Mouse (Mus musculus): Measurements from ENCODE around the gene Cks1b. TPM values are rescaled to one million over a fixed set of nuclear protein-coding genes. Genes with fewer than 3 reads are reported as not detected.

Gene Cks1b
- total RNA-seq, 1 experiment = 190 TPM

DNA sequence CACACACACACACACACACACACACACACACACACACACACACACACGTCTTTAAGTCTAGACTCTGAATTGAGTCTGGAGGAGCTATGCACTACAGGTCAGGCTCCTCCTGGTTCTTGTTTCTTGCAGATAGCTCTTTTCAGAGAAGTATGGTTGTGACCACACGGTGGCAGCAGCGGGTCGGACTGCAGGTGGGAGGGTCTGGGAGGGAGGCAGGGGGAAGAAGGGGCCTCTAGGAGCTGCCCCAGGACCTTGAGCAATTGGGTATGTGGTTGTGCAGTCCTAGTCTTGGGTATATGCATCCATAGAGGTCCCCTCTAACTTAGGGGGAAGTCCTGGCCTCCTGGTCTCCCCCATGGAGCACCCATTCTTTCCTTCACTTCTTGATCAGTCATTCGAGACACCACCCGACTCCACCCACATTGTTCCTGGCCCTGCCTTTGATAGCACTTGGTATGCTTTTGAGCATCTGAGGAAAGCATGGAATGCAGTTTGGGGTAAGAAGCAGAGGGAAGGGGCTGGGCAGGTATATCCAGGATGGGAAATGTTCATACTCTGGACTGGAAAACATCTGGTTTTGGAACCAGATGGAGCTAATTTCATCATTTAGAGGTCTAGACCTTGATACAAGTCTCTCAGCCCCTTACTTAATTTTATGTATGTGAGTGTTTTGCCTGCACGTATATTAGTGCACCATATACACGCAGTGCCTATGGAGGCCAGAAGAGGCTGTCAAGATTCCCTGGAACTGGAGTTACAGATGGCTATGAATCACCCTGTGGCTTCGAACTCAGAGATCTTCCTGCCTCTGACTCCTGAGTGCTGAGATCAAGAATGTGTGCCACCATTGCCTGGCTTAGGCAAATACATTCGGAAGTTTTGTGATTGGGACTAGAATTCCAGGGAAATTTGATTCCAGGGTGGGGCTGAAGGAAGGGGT is 38.8 kb upstream of the Cks1b start:
- Histone ChIP-seq H3K4me1 (ENCODE audit: control insufficient read depth in 2 of 2, insufficient read depth in 2 of 2, low read length in 2 of 2, poor library complexity in 1 of 2) (peaks cover 2 to 12% of the 10 kb centered on the region in 2 experiments; a peak in 2 of 4 replicates), H3K9me3 (ENCODE audit: control insufficient read depth, insufficient read depth, low read depth, low read length) (no peaks in the 10 kb centered on the region), H3K27ac (ENCODE audit: insufficient read depth, low read depth, low read length, poor library complexity, severe bottlenecking) (no peak overlapping the region; the same call in 1 of the 2 replicates), H3K36me3 (ENCODE audit: control insufficient read depth, insufficient read depth, low read length, poor library complexity, severe bottlenecking) (no peaks in the 10 kb centered on the region), H3K4me3 (ENCODE audit: insufficient read depth in 1 of 2, low read depth in 1 of 2, low read length in 2 of 2, poor library complexity in 1 of 2, severe bottlenecking in 1 of 2) (no peak overlapping the region), H3K9ac (ENCODE audit: insufficient read depth, low read depth, low read length, poor library complexity, severe bottlenecking) (peak overlapping the region; percentile 40; the same call in 1 of the 2 replicates)
- DNase-seq (ENCODE audit: low read depth, low spot score) = peak; percentile 93
- TF ChIP-seq HCFC1 (IDR thresholded peaks at IDR 0.05; ENCODE audit: borderline replicate concordance, insufficient read depth, low read length) = no peak
- TF ChIP-seq MAFK (IDR thresholded peaks at IDR 0.05; ENCODE audit: insufficient read depth, low read depth, low read length) = no peak
- no peak for TF ChIP-seq CHD2 (IDR thresholded peaks at IDR 0.05; ENCODE audit: low read depth, low read length)
- no peak for TF ChIP-seq ZNF384 (IDR thresholded peaks at IDR 0.05; ENCODE audit: low read depth, low read length)
- no peak for TF ChIP-seq ZC3H11A (IDR thresholded peaks at IDR 0.05; ENCODE audit: borderline replicate concordance, low read depth, low read length)
- in situ Hi-C loops (cut with MboI; ENCODE audit: low sequenced_read_pairs in 2 of 2, unreplicated experiment in 2 of 2) = no loop called here

DNA sequence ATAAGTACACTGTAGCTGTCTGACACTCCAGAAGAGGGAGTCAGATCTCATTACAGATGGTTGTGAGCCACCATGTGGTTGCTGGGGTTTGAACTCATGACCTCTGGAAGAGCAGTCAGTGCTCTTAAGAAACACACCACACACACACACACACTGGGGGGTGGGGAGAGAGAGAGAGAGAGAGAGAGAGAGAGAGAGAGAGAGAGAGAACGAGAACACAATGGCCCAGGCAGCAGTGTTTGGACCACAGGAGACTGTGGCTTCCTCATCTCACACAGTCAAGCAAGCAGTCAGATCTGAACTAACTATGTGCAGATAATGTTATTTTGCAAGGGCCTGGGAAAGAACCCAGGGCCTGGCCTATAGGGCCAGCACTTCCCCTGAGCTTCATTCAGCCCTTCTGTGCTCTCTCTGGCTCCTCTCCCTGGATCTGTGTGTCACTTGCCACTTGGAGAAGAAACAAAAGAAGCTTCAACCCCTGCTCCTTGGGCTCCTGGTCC is 37.7 kb upstream of the Cks1b start:
- Histone ChIP-seq H3K4me1 (ENCODE audit: control insufficient read depth in 2 of 2, insufficient read depth in 2 of 2, low read length in 2 of 2, poor library complexity in 1 of 2) (peaks cover 2 to 14% of the 10 kb centered on the region in 2 experiments; a peak in 3 of 4 replicates), H3K9ac (ENCODE audit: insufficient read depth, low read depth, low read length, poor library complexity, severe bottlenecking) (no peak overlapping the region), H3K27ac (ENCODE audit: insufficient read depth, low read depth, low read length, poor library complexity, severe bottlenecking) (no peak overlapping the region), H3K4me3 (ENCODE audit: insufficient read depth in 1 of 2, low read depth in 1 of 2, low read length in 2 of 2, poor library complexity in 1 of 2, severe bottlenecking in 1 of 2) (no peak overlapping the region), H3K36me3 (ENCODE audit: control insufficient read depth, insufficient read depth, low read length, poor library complexity, severe bottlenecking) (no peaks in the 10 kb centered on the region), H3K9me3 (ENCODE audit: control insufficient read depth, insufficient read depth, low read depth, low read length) (no peaks in the 10 kb centered on the region)
- in situ Hi-C loops (cut with MboI; ENCODE audit: low sequenced_read_pairs in 2 of 2, unreplicated experiment in 2 of 2) = no loop called here
- TF ChIP-seq MAFK (IDR thresholded peaks at IDR 0.05; ENCODE audit: insufficient read depth, low read depth, low read length) (no peak), HCFC1 (IDR thresholded peaks at IDR 0.05; ENCODE audit: borderline replicate concordance, insufficient read depth, low read length) (no peak), CHD2 (IDR thresholded peaks at IDR 0.05; ENCODE audit: low read depth, low read length) (no peak), ZNF384 (IDR thresholded peaks at IDR 0.05; ENCODE audit: low read depth, low read length) (no peak), ZC3H11A (IDR thresholded peaks at IDR 0.05; ENCODE audit: borderline replicate concordance, low read depth, low read length) (no peak)
- DNase-seq (ENCODE audit: low read depth, low spot score) = no peak

DNA sequence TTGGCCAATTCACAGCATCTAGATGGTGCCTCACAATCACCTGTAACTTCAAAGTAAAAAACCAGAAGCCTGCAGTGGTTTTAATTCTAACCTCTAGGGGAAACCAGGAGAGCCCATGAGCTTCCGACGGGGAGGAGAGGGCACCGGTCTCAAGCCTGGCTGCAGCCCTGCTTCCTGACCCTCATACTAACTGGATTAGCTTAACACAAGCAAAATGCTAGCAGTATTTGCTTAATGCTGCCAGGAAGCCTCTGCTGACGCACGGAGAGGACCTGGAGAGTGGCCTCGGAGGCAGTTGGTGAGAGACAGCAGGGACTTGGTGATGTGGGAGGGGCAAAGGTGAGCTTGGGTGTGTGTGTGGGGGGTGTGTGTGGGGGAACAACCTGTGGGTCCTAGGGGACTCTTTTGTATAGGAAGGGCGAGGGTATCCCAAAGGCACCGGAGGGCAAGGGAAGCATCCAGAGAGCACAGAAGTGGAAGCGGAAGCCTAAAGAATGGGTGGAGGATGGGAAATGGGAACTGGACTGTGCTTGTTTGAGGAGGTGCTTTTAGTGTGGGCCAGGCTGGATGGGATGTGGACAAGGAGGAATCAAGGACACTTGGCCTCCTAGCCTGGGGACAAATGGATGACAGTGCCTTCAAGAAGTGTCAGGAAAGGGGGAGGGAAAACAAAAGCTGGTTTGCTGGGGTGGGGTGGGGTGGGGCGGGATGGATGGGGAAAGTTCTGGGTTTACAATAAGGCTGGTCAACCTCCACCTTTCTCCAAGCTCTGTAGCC is 36.4 kb upstream of the Cks1b start, which contains the start of gene Pmvk:
Gene Pmvk, plus strand, starts transcription at position 141 of the 777 bp plus-strand sequence.
- Histone ChIP-seq H3K9me3 (ENCODE audit: control insufficient read depth, insufficient read depth, low read depth, low read length) (no peaks in the 10 kb centered on the region), H3K36me3 (ENCODE audit: control insufficient read depth, insufficient read depth, low read length, poor library complexity, severe bottlenecking) (no peaks in the 10 kb centered on the region), H3K4me3 (ENCODE audit: insufficient read depth in 1 of 2, low read depth in 1 of 2, low read length in 2 of 2, poor library complexity in 1 of 2, severe bottlenecking in 1 of 2) (no peak within 1 kb of the TSS), H3K27ac (ENCODE audit: insufficient read depth, low read depth, low read length, poor library complexity, severe bottlenecking) (no peak within 1 kb of the TSS; the same call in 1 of the 2 replicates), H3K9ac (ENCODE audit: insufficient read depth, low read depth, low read length, poor library complexity, severe bottlenecking) (no peak within 1 kb of the TSS), H3K4me1 (ENCODE audit: control insufficient read depth in 2 of 2, insufficient read depth in 2 of 2, low read length in 2 of 2, poor library complexity in 1 of 2) (peaks cover 2 to 14% of the 10 kb centered on the region in 2 experiments; a peak in 3 of 4 replicates)
- in situ Hi-C loops (cut with MboI; ENCODE audit: low sequenced_read_pairs in 2 of 2, unreplicated experiment in 2 of 2) = no loop called here
- TF ChIP-seq MAFK (IDR thresholded peaks at IDR 0.05; ENCODE audit: insufficient read depth, low read depth, low read length) (no peak), ZC3H11A (IDR thresholded peaks at IDR 0.05; ENCODE audit: borderline replicate concordance, low read depth, low read length) (no peak), HCFC1 (IDR thresholded peaks at IDR 0.05; ENCODE audit: borderline replicate concordance, insufficient read depth, low read length) (no peak), CHD2 (IDR thresholded peaks at IDR 0.05; ENCODE audit: low read depth, low read length) (no peak), ZNF384 (IDR thresholded peaks at IDR 0.05; ENCODE audit: low read depth, low read length) (no peak)
- DNase-seq (ENCODE audit: low read depth, low spot score) = no peak

DNA sequence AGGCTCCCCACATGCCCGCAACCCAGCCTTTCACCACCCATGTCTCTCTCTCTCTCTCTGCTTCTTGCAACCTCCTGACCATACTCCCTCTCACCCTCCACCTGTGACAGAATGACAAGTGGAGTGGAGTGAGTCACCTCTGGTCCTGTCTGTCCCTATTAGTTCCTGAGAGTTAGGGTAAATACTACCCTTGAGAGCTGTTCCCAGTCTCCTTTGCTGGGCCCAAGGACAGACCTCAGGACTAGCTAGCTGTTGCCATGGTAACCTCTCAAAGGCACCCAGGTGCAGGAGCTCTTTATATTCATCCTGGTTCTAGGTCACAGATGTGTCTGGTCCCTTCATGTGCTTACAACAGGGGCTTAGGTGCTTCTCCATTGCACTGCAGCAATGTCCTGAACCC is 33.7 kb upstream of the Cks1b start:
- H3K9ac ChIP-seq (ENCODE audit: insufficient read depth, low read depth, low read length, poor library complexity, severe bottlenecking) = no peak overlapping the region
- no peak overlapping the region for H3K27ac ChIP-seq (ENCODE audit: insufficient read depth, low read depth, low read length, poor library complexity, severe bottlenecking)
- H3K36me3 ChIP-seq (ENCODE audit: control insufficient read depth, insufficient read depth, low read length, poor library complexity, severe bottlenecking) = no peaks in the 10 kb centered on the region
- in situ Hi-C loops (cut with MboI; ENCODE audit: low sequenced_read_pairs in 2 of 2, unreplicated experiment in 2 of 2) = no loop called here
- peaks cover 0 to 18% of the 10 kb centered on the region in 2 experiments; a peak in 3 of 4 replicates for H3K4me1 ChIP-seq (ENCODE audit: control insufficient read depth in 2 of 2, insufficient read depth in 2 of 2, low read length in 2 of 2, poor library complexity in 1 of 2)
- DNase-seq (ENCODE audit: low read depth, low spot score) = no peak
- H3K4me3 ChIP-seq (ENCODE audit: insufficient read depth in 1 of 2, low read depth in 1 of 2, low read length in 2 of 2, poor library complexity in 1 of 2, severe bottlenecking in 1 of 2) = no peak overlapping the region
- TF ChIP-seq MAFK (IDR thresholded peaks at IDR 0.05; ENCODE audit: insufficient read depth, low read depth, low read length) (no peak), CHD2 (IDR thresholded peaks at IDR 0.05; ENCODE audit: low read depth, low read length) (no peak), HCFC1 (IDR thresholded peaks at IDR 0.05; ENCODE audit: borderline replicate concordance, insufficient read depth, low read length) (no peak), ZNF384 (IDR thresholded peaks at IDR 0.05; ENCODE audit: low read depth, low read length) (no peak), ZC3H11A (IDR thresholded peaks at IDR 0.05; ENCODE audit: borderline replicate concordance, low read depth, low read length) (no peak)
- H3K9me3 ChIP-seq (ENCODE audit: control insufficient read depth, insufficient read depth, low read depth, low read length) = no peaks in the 10 kb centered on the region

Data from ES-E14 (cell line).